Mouse (Mus musculus) activated CD4-positive, CD25-positive, alpha-beta regulatory T cell (primary cell): ENCODE measurements around the gene Celsr1. TPM values are rescaled to one million over a fixed set of nuclear protein-coding genes. Genes with fewer than 3 reads are reported as not detected.

Source experiments
- polyA plus RNA-seq, 2 experiments: library from polyadenylated mRNA; unstranded; fragments of 100-300 nt; shearing (Covaris generic); gene quantifications; one replicate each; pipeline ENCODE4 v1.2.1; 2017

Celsr1 gene
- 1 to 10 TPM; 6.5 to 6.7 TPM for polyA plus RNA-seq

GRCm38 (mm10) chr15:86033191-86033841 lies at the start of gene Celsr1:
TSS of gene Celsr1 (minus strand) at chr15:86033777.

GRCm38 (mm10) chr15:86057413-86057812 lies 23.8 kb upstream of the Celsr1 start, which contains the start of gene Gramd4:
TSS of gene Gramd4 (plus strand) at chr15:86057695.

GRCm38 (mm10) chr15:85878848-85879497 lies 154.6 kb downstream of the Celsr1 start, which contains the start of gene Trmu:
TSS of gene Trmu (plus strand) at chr15:85879312.

DNA sequence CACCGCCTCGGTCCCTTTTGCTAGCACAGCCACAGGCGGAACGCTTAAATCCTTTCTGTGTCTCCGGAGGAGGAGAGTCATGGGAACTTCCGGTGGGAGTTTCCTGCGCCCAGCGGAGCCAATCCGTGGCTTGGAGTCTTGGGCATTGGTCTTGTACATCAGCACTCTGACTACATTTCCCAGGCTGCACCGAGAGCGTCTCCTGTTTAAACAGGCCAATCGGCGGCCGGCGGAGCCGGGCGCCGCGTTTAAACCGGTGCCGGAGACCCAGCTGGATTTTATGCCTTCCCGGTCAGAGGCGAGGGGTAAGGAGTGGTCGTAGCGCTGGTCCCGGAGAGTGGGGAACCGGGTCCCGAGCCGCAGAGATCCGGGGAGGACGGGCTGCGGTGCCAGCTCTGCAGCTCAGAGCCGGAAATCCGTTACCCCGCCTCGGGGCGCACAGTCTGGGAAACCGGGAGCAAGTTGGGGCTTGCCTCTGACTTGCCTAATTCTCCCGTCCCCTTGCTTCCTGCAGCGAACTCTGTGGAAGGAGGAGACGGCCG lies 174.0 kb downstream of the Celsr1 start, which contains the start of gene Gtse1:
Gene Gtse1 (plus strand): TSS at position 256 of the 542 bp plus-strand sequence.

Other genes with a start within 250 kb of the Celsr1 start
- gene Cdpf1, start 222.1 kb downstream of the Celsr1 start, polyA plus RNA-seq: 10 to 100 TPM; 27.6 to 45.1 TPM
- gene Pkdrej, start 212.0 kb downstream of the Celsr1 start, polyA plus RNA-seq: not detected
- 10 to 100 TPM; 14.2 to 20.8 TPM for gene Ttc38, start 201.5 kb downstream of the Celsr1 start, polyA plus RNA-seq
- 1 to 10 TPM; 4.6 to 5.3 TPM for gene Gtse1, start 174.0 kb downstream of the Celsr1 start, polyA plus RNA-seq
- gene Trmu, start 154.5 kb downstream of the Celsr1 start, polyA plus RNA-seq: 10 to 100 TPM; 30.2 to 46.0 TPM
- 100 to 1,000 TPM in 1 of 2 experiments, 10 to 100 TPM in 1; 68.7 to 113 TPM for gene Gramd4, start 23.9 kb upstream of the Celsr1 start, polyA plus RNA-seq
- gene Cerk, start 152.4 kb upstream of the Celsr1 start, polyA plus RNA-seq: 10 to 100 TPM; 14.8 to 28.7 TPM
- gene Tbc1d22a, start 180.7 kb upstream of the Celsr1 start, polyA plus RNA-seq: 10 to 100 TPM; 17.4 to 20.6 TPM